Mouse (Mus musculus): ENCODE measurements at regions not wholly inside any gene's neighbourhood (a gene's known extent, or its start where the extent isn't known, plus 50 kb on each side); places are given as distances from the start of the nearest gene placed in this dataset.
"Not testable (repeated sequence)": the region's sequence is repeated elsewhere in the genome, so short reads cannot be mapped to it uniquely, and the experiment has no call there.

- intact Hi-C loops (cut with DNase I), result no loop called here
- no peak for DNase-seq (ENCODE audit: extremely low spot score in 1 of 2, low spot score in 2 of 2)
Observed at GRCm38 (mm10) chr14:104410730-104411129, 57.1 kb downstream of the Pou4f1 start.

- DNase-seq (ENCODE audit: extremely low spot score in 1 of 2, low spot score in 2 of 2), result no peak
- intact Hi-C loops (cut with DNase I), result no loop called here
Observed at GRCm38 (mm10) chr14:104410292-104410691, 57.5 kb downstream of the Pou4f1 start.

- intact Hi-C loops (cut with DNase I), result no loop called here
Observed at GRCm38 (mm10) chr14:104406062-104406461, 61.7 kb downstream of the Pou4f1 start.

GRCm38 (mm10) chr14:104389297-104390071, 78.3 kb downstream of the Pou4f1 start:
- intact Hi-C loops (cut with DNase I), result no loop called here
- no peak for DNase-seq (ENCODE audit: extremely low spot score in 1 of 2, low spot score in 2 of 2)

More at GRCm38 (mm10) chr14:104406062-104406461, 61.7 kb downstream of the Pou4f1 start:
- no peak for DNase-seq (ENCODE audit: extremely low spot score in 1 of 2, low spot score in 2 of 2)

DNA sequence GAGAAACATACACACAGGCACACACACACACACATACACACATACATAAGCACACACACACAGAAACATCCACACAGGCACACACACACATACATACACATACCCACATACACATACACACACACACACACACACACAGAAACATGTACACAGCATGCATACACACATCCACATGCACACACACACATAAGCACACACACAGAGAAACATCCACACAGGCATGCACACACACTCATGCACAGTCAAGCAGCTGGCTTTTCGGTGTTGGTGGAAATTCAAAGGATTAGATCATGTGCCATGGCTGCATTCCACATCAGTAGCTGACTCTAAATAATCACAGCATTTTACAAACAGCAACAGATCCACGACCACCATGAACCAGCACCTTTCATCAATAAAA, 78.9 kb downstream of the Pou4f1 start:
- DNase-seq (ENCODE audit: extremely low spot score in 1 of 2, low spot score in 2 of 2), result no peak
- intact Hi-C loops (cut with DNase I), result no loop called here

DNA sequence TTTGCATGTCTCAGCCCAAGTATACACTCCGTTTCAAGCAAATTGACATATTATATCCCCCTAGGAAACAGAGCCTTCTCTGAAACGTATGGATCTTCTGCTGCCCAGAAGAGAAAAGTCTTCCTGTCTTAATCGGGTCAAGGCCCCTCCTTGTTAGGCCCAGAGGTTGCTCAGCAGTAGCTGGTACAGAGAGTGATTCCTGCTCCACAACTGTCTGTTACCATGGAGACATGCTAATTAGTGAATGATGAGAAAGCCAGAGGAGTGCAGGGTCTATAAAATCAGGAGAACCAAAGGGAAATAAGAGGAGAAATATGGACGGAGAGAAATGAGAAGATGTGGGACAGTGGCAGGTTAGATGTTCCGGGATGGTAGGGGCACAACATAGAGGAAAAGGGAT, 86.8 kb downstream of the Pou4f1 start:
- intact Hi-C loops (cut with DNase I), result no loop called here
- no peak for DNase-seq (ENCODE audit: extremely low spot score in 1 of 2, low spot score in 2 of 2)

- DNase-seq (ENCODE audit: extremely low spot score in 1 of 2, low spot score in 2 of 2), result no peak
- intact Hi-C loops (cut with DNase I), result no loop called here
Observed at GRCm38 (mm10) chr14:104372776-104373175, 95.0 kb downstream of the Pou4f1 start.

DNA sequence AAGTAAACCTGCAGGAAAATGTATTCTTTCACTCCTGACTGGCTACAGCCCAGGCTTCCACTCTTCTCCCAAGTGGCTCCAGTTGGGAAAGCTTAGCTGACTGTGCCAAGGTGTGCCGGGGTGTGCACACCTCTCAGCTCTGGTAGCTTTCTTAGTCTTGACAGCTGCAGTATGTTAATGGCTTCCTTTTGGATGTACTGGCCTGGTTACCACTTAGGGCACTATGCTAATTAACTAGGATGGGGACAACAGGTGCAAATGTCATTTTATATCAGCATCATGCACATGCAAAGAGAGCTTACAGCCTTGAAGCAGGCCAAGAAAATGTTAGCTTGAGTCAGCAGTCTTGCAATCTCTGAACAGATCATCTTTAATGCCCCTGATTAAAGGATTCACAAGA, 111.2 kb downstream of the Pou4f1 start:
- intact Hi-C loops (cut with DNase I), result no loop called here
- no peak for DNase-seq (ENCODE audit: extremely low spot score in 1 of 2, low spot score in 2 of 2)

- DNase-seq (ENCODE audit: extremely low spot score in 1 of 2, low spot score in 2 of 2); intact Hi-C loops (cut with DNase I): not testable (repeated sequence)
Observed at GRCm38 (mm10) chr14:104336783-104337182, 131.0 kb downstream of the Pou4f1 start.

DNA sequence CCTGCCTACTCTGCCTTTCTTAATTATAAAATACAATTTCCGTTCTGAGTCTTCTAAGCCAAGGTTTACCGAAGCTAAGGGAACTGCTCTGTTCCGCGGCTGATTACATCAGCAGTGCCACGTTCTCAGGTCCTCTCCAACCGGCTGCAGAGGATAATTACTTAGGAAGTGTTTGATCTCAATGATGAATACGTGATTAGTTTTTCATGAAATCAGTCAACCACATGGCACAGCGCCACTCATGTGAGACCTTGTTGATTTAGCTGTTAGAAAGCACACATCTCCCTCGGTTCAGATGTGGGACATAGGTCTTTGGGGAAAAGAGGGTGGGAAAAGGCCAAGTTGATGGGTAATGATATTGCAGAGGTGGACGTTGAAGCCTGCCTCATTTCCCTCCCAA, 141.7 kb downstream of the Pou4f1 start:
- intact Hi-C loops (cut with DNase I), result no loop called here
- DNase-seq (ENCODE audit: extremely low spot score in 1 of 2, low spot score in 2 of 2), result no peak

DNA sequence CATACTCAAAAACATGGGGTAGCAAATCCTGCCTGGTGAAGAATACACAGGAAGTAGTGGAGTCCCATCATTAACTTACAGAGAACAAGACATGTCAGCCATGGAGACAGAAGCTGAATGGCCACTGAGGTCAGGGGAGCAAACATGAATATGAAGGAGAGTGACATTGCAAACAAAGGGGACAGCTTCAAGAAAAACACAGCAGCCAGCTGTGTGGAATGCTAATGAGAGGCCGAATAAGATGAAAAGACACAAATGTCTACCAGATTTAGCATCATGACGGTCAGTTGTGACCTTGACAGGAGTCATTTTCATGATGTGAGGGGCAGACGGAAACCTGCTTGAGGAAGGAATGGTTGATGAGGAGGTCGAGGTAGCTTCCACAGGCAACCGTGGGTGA, 167.7 kb downstream of the Pou4f1 start:
- DNase-seq (ENCODE audit: extremely low spot score in 1 of 2, low spot score in 2 of 2), result no peak
- intact Hi-C loops (cut with DNase I), result no loop called here

- intact Hi-C loops (cut with DNase I), result no loop called here
- DNase-seq (ENCODE audit: extremely low spot score in 1 of 2, low spot score in 2 of 2), result no peak
Observed at GRCm38 (mm10) chr14:104298312-104298711, 169.5 kb downstream of the Pou4f1 start.

DNA sequence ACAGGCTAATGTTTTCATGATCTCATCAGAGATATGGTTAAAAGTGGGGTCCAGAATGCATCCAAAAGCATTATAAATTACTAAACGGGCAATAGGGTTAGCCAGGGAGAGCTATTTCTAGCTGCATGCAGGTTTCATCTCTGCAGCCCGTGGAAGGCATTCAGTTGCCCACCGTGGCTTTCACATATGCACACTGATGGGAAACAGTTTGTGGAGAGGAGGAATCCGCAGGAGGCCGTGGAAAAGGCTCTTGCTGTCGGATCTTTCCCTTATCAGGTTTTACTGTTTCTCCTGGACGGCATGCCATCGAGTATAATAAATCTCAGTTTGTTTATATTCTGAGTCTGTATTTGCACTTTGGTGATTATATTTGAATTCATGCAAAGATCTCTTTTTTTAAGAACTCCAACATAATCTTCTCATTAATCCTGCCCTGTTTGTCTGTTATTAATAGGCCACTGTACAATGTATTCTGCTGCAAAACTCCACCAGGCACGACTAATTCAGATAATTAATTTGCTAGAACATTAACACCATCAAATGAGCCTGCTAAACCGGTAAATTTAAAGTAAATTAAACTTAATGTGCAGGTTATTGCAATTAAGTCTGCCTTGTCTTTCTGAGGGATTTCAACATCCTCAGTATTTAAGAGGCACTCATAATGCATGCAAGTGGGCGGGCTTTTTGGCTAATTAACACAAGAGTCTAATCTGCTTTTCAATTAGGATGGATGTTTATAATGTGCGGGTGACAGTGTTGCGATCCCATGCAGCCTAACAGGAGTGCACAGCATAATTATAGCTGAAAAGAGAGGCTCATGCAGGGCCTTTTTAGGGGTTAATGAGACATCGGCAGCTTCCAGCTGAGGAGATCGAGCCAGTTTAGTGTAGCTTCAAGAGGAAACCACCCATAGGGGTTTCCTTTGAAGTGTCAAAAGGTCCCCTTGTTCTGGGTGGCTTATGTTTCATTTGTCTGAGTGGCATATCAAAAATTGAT, 170.2 kb downstream of the Pou4f1 start:
- intact Hi-C loops (cut with DNase I), result no loop called here
- no peak for DNase-seq (ENCODE audit: extremely low spot score in 1 of 2, low spot score in 2 of 2)

GRCm38 (mm10) chr14:104293814-104294213, 174.0 kb downstream of the Pou4f1 start:
- intact Hi-C loops (cut with DNase I), result no loop called here

GRCm38 (mm10) chr14:104293147-104293546, 174.7 kb downstream of the Pou4f1 start:
- intact Hi-C loops (cut with DNase I), result no loop called here
- DNase-seq (ENCODE audit: extremely low spot score in 1 of 2, low spot score in 2 of 2), result no peak

More at GRCm38 (mm10) chr14:104293814-104294213, 174.0 kb downstream of the Pou4f1 start:
- DNase-seq (ENCODE audit: extremely low spot score in 1 of 2, low spot score in 2 of 2), result no peak

DNA sequence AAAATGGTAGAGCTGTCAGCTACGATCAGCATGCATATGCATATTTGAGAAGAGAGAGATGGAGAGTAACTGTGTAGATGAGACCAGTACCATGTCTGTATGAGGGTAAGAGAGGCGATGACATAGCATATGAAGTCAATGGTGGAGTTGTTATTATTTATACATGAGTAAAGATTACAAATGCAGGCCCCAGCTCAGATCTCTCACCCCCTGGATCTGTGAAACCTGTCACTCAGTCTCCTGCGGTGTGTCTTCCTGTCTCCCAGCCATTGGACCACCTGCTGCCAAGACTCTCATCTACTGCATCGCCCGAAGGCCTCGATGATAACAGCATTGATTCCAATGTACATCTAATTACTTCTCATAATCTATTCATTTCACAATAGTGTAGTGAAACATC, 187.4 kb downstream of the Pou4f1 start:
- DNase-seq (ENCODE audit: extremely low spot score in 1 of 2, low spot score in 2 of 2), result no peak
- intact Hi-C loops (cut with DNase I), result no loop called here

- intact Hi-C loops (cut with DNase I), result no loop called here
- no peak for DNase-seq (ENCODE audit: extremely low spot score in 1 of 2, low spot score in 2 of 2)
Observed at GRCm38 (mm10) chr14:104279890-104280289, 187.9 kb downstream of the Pou4f1 start.

DNA sequence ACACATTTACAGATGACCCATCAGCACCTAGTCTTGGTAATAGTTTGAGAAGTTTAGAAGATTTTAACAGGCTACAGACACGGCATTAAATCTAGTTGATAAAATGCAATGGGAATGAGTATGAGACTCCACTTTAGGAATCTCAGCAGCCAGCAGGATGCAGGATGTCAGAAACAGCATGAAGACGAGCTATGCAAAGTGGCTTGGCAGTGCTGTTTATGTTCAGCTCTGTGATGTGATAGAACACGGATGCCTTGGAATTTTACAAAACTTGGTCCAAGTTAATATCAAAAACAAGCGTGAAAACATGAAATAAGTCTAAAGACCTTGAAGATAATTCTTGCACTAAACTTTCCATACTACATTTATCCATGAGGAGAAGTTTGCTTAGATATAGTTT, 193.0 kb downstream of the Pou4f1 start:
- intact Hi-C loops (cut with DNase I), result no loop called here
- DNase-seq (ENCODE audit: extremely low spot score in 1 of 2, low spot score in 2 of 2), result no peak

DNA sequence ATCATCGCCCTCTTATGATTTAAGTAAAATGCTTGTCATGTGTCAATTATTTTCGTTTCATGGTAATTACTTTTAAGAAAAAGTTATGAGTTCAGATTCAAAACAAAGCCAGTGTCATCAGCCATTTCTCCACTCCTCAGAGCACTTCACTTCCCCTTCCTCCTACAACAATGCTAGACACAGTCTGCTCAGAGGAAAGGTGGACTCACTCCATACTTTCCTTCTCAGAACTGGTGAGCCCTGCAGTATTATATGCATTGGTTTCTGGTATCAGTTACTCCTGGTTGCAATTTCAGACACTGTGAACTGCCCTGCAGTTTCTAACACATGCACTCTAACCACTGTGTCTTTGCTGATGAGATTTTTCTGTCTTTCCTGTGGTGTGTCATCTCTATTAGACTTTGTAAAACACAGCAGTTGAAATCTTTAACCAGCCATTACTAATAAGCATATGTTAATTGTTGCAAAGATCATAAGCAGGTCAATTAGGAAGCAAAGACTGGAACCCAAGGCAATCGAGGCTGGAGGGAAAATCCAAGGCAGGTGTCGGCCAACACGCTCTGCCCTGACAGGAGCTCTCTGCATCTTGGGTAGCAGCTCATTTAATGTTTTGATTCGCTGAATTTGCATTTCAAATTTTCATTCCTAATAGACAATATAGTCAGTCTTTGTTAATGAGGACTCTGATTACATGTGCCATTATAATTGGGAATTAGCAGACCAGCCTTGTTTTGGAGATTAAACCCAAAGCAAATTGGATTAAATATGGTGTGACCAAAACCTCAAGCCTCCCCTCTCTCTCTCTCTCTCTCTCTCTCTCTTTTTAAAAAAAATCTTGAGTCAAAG, 202.7 kb downstream of the Pou4f1 start:
- no peak for DNase-seq (ENCODE audit: extremely low spot score in 1 of 2, low spot score in 2 of 2)
- intact Hi-C loops (cut with DNase I), result no loop called here

Measured in left cerebral cortex, postnatal 10 days (tissue).